Mouse (Mus musculus) liver, embryonic 14.5 days (tissue): Measurements from ENCODE around the gene Olfr330.

Source experiments
- CTCF ChIP-seq: IDR thresholded peaks from 2 replicates; pipeline ENCODE4 v1.5.1; 2016; ENCODE audit warnings: antibody characterized with exemption, low read depth, control low read depth
- EP300 ChIP-seq: IDR thresholded peaks from 2 replicates; pipeline ENCODE4 v1.6.1; 2016; ENCODE audit warnings: antibody characterized with exemption, low read depth

DNA sequence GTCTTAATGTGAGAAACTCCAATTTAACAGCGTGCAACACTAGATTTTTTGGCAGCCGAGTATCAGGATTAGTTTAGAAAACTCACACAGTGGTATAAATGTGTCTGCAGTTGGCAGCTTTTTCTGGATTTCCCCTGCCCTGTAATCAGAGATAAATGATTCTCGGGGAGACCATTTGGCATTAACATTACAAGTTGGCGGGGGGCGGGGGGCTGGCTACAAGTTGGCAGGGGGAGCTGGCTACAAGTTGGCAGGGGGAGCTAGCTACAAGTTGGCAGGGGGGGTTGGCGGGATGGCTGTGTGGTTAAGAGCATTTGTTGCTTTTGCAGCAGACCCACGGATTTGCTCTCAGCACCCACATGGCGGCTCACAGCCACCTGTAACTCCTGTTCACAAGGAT, 44.0 kb upstream of the Olfr330 start:
- no peak for TF ChIP-seq CTCF
- TF ChIP-seq EP300 = no peak
